Mouse (Mus musculus): ENCODE measurements around the gene Zswim8.
A peak's percentile ranks its signal among the peaks of the same experiment; 100 is the strongest.

The Zswim8 gene

GRCm38 (mm10) chr14:20730853-20731602, 23.7 kb downstream of the Zswim8 start:
- no peak for DNase-seq (ENCODE audit: low read depth, low spot score)

GRCm38 (mm10) chr14:20733041-20733951, 25.9 kb downstream of the Zswim8 start:
- DNase-seq (ENCODE audit: low read depth, low spot score), result no peak

- peak; percentile 92 for DNase-seq (ENCODE audit: low read depth, low spot score)
Observed at GRCm38 (mm10) chr14:20733952-20734774, 26.8 kb downstream of the Zswim8 start, which contains the start of gene Ndst2. Gene Ndst2, minus strand, starts transcription at chr14:20734562.

GRCm38 (mm10) chr14:20735052-20735451, 27.7 kb downstream of the Zswim8 start:
- no peak for DNase-seq (ENCODE audit: low read depth, low spot score)

- no peak for DNase-seq (ENCODE audit: low read depth, low spot score)
Observed at GRCm38 (mm10) chr14:20735892-20736390, 28.6 kb downstream of the Zswim8 start.

GRCm38 (mm10) chr14:20737306-20737705, 30.0 kb downstream of the Zswim8 start:
- peak; percentile 51 for DNase-seq (ENCODE audit: low read depth, low spot score)

- no peak for DNase-seq (ENCODE audit: low read depth, low spot score)
Observed at GRCm38 (mm10) chr14:20738511-20738910, 31.2 kb downstream of the Zswim8 start.

GRCm38 (mm10) chr14:20741301-20741700, 33.9 kb downstream of the Zswim8 start:
- DNase-seq (ENCODE audit: low read depth, low spot score), result no peak

- DNase-seq (ENCODE audit: low read depth, low spot score), result no peak
Observed at GRCm38 (mm10) chr14:20743614-20744013, 36.3 kb downstream of the Zswim8 start.

- DNase-seq (ENCODE audit: low read depth, low spot score), result no peak
Observed at GRCm38 (mm10) chr14:20746935-20747334, 39.6 kb downstream of the Zswim8 start.

GRCm38 (mm10) chr14:20748388-20748787, 41.0 kb downstream of the Zswim8 start:
- no peak for DNase-seq (ENCODE audit: low read depth, low spot score)

GRCm38 (mm10) chr14:20749494-20750051, 42.2 kb downstream of the Zswim8 start:
- no peak for DNase-seq (ENCODE audit: low read depth, low spot score)

- DNase-seq (ENCODE audit: low read depth, low spot score), result no peak
Observed at GRCm38 (mm10) chr14:20750503-20750902, 43.2 kb downstream of the Zswim8 start.

- DNase-seq (ENCODE audit: low read depth, low spot score), result no peak
Observed at GRCm38 (mm10) chr14:20753792-20754191, 46.4 kb downstream of the Zswim8 start.

GRCm38 (mm10) chr14:20757370-20757907, 50.1 kb downstream of the Zswim8 start:
- DNase-seq (ENCODE audit: low read depth, low spot score), result no peak

GRCm38 (mm10) chr14:20758768-20759435, 51.5 kb downstream of the Zswim8 start:
- DNase-seq (ENCODE audit: low read depth, low spot score), result no peak

- DNase-seq (ENCODE audit: low read depth, low spot score), result no peak
Observed at GRCm38 (mm10) chr14:20764942-20765341, 57.6 kb downstream of the Zswim8 start.

GRCm38 (mm10) chr14:20765642-20766258, 58.4 kb downstream of the Zswim8 start:
- DNase-seq (ENCODE audit: low read depth, low spot score), result peak; percentile 86

GRCm38 (mm10) chr14:20767936-20768335, 60.6 kb downstream of the Zswim8 start:
- DNase-seq (ENCODE audit: low read depth, low spot score), result no peak

GRCm38 (mm10) chr14:20768581-20768980, 61.2 kb downstream of the Zswim8 start:
- DNase-seq (ENCODE audit: low read depth, low spot score), result no peak

All from mesoderm, embryonic 11.5 days (tissue).